Mouse (Mus musculus) kidney, postnatal 14 days (tissue): ENCODE results near the gene Cacna2d2.
A peak's percentile ranks its signal among the peaks of the same experiment; 100 is the strongest.

ENCODE experiments used
- DNase-seq: peaks from one replicate; pipeline ENCODE4 v3.0.0; 2022; ENCODE audit warnings: mixed read lengths

Cacna2d2 gene

GRCm38 (mm10) chr9:107463509-107463908, 64.1 kb downstream of the Cacna2d2 start:
- peak; percentile 85 for DNase-seq

- no peak for DNase-seq
Observed at GRCm38 (mm10) chr9:107464130-107464529, 64.7 kb downstream of the Cacna2d2 start.

- DNase-seq: no peak
Observed at GRCm38 (mm10) chr9:107465657-107466056, 66.2 kb downstream of the Cacna2d2 start.

GRCm38 (mm10) chr9:107469213-107469795, 69.9 kb downstream of the Cacna2d2 start:
- DNase-seq: no peak

DNA sequence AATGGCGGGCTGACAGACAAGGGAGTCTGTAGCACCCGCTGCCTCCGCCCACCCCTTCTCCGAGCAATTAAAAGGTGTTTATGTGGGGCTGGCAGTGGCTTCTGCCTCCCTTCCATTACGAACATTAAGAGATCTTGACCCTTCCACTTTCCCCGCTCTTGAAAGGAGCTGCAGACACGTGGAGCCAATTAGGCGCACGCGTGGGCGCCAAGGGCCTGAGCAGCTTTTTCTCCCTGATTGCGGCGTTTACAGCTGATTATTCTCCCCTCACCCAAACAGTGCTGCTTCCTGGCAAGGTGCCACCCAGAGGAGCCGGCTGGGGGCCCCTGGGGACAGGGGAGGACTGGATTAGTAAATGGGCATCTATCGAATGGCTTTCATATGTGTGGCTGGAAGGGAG, 71.0 kb downstream of the Cacna2d2 start:
- DNase-seq: no peak

DNA sequence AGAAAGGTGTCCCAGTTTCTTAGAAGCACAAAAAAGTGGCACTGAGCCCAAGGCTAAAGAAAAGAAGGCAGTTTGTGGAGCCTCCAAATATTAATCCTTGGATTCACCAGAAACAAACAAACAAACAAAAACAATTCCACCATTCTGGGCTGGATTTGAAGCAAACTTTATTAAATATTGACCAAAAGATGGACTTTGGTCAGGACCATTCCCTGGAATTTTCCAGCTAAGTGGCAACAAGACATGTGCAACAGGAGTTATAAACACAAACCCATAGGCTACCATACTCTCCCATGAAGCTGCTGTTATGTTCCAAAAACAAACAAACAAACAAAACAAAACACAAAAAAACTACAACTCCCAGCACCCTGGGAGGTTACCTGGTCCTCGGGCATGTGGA, 74.6 kb downstream of the Cacna2d2 start:
- no peak for DNase-seq

GRCm38 (mm10) chr9:107478979-107479378, 79.6 kb downstream of the Cacna2d2 start:
- DNase-seq: no peak

GRCm38 (mm10) chr9:107479593-107479992, 80.2 kb downstream of the Cacna2d2 start:
- no peak for DNase-seq

DNA sequence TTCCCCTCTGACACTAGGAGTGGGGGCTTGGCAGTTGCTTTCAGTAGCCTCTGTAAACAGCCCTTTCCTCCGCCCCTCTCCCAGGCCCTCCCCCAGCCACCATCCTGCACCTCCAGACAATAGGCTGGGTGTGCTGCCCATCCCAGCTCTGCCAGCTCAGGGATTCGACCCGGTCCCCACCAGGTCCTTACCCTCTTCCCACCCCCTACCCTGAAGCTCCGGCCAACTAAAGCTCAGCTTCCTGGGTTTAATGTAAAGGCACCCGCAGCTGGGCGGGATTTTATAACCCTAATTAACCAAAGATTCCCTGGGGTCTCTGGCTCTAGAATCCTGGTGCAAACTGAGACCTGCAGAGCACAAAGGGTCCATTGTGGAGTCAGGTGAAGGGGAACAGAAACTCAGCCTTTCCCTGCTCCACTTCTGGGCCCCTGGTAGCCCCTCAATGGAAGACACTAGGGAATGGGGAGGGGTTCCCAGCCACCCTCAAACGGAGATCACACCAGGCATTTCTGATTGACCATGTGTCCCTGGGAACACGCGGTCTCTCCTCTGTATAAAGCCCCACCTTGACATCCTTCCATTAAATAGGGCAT, 81.2 kb downstream of the Cacna2d2 start:
- no peak for DNase-seq

GRCm38 (mm10) chr9:107481340-107481739, 81.9 kb downstream of the Cacna2d2 start:
- DNase-seq: no peak

GRCm38 (mm10) chr9:107482004-107482403, 82.6 kb downstream of the Cacna2d2 start:
- DNase-seq: no peak

DNA sequence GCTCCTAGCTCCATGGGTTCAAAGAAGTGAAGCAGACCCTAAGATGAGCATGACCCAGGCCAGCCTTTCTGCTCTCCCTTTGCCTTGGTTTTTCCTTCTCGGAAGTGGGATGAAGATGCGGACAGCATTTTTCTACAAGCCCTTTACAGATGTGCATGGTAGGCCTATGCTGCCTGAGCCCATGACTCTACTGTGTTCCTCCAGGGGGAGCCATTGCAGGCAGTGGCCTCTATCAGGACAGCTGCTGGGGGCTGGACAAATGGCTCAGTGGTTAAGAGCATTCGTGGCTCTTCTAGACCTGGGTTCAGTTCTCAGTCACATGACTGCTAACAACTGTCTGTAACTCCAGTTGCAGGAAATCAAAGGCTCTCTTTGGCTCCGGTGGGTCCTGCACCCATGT, 83.4 kb downstream of the Cacna2d2 start:
- DNase-seq: no peak

DNA sequence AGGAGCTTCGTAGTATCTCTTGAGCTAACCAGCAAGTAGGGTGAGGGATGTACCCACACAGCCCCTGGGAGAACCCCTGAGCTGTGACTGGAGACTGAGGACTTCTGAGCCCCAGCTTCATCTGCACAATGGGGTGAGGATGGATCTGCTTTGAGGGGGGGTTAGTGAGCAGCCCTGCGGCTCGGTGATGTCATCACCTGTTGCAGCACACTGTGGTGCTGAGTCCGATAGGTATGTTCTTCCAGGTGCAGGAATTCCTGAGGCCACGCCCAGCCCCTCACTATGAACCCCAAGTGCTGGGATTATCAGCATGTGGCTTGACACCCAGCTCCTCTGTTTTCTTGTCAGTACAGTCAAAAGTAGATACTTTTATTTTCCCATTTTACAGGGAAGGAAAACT, 84.3 kb downstream of the Cacna2d2 start:
- DNase-seq: no peak

GRCm38 (mm10) chr9:107484302-107484701, 84.9 kb downstream of the Cacna2d2 start:
- no peak for DNase-seq

- no peak for DNase-seq
Observed at GRCm38 (mm10) chr9:107484766-107485165, 85.4 kb downstream of the Cacna2d2 start.

- DNase-seq: no peak
Observed at GRCm38 (mm10) chr9:107486086-107486485, 86.7 kb downstream of the Cacna2d2 start.

- DNase-seq: peak; percentile 79
Observed at GRCm38 (mm10) chr9:107486507-107487225, 87.3 kb downstream of the Cacna2d2 start.

DNA sequence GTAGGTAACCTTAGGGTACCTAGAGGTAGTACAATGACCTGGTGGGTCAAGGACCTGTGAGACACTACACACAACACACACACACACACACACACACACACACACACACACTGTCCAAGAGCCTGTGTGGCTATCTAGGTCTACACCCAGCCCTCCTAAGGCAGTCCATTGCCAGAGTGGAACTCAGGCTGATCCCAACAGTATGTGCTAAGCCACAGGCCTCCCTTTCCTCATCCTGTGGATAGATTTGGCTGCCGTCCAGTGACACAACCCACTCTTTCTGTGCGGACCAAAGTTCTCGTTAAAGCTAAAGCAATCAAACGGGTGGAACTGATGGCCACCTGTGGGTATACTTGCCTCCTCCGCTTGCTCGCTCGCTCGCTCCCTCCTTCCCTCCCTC, 90.7 kb downstream of the Cacna2d2 start:
- DNase-seq: no peak

- DNase-seq: no peak
Observed at GRCm38 (mm10) chr9:107490625-107491024, 91.2 kb downstream of the Cacna2d2 start.

DNA sequence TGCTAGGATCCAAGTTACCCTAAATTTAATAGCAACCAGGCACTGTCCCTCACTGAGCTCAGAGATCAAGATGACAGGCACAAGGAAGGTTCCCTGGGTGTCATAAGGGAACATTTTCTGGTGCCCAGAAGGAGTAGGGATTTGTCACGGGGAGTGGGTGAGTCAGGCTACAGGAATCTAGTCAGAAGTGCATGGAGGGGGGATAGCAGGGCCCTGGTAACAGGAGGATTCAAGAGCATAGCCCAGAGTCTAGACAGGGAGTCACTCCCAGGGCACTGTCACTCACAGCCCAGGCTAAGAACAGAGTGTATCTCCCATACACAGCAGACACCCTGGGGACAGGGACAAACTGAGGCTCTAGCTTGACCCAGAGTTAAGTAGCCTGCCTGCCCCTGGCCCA, 94.1 kb downstream of the Cacna2d2 start:
- no peak for DNase-seq

DNA sequence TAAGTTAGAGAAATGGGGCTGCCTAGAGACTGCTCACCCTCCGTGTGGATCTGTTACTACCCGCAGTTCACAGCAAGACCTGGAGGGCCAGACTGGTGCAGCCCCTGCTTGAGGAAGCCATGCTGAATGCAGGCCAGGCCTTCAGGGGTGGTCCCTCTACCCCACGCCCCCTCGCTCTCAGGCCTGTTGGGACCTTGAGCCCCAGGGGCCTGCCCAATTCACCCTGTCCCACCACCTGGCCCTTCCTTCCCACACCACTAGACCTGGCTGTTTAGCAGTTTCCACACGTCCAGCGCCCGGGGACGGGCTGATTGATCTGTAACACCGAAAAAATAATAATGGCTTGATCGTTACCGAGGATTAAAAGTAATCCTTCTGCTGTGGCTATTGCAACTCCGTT, 94.8 kb downstream of the Cacna2d2 start:
- no peak for DNase-seq

DNA sequence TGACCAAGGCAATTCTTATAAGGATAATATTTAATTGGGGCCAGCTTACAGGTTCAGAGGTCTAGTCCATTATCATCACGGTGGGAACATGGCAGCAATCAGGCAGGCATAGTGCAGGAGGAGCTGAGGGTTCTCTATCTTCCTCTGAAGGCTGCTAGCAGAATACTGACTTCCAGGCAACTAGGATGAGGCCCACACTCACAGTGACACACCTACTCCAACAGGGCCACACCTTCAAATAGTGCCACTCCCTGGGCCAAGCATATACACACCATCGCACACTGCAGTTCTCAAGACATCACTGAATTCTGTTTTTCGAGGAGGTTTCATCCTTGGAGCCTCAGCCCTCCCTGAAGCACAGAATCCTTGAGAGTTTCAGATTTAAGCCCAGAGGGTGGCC, 96.9 kb downstream of the Cacna2d2 start:
- DNase-seq: no peak

- DNase-seq: no peak
Observed at GRCm38 (mm10) chr9:107500708-107501286, 101.4 kb downstream of the Cacna2d2 start.
